Mouse (Mus musculus): Measurements from ENCODE around the gene Sept11. TPM values are rescaled to one million over a fixed set of nuclear protein-coding genes. Genes with fewer than 3 reads are reported as not detected.

The Sept11 gene
- polyA plus RNA-seq, 1 experiment from 2014 or later, result 157 TPM

GRCm38 (mm10) chr5:93117648-93118047 is 24.4 kb downstream of the Sept11 start:
- no peak for ATAC-seq (ENCODE audit: low read depth)
- Histone ChIP-seq H3K4me2 (ENCODE audit: low read depth, low read length) (no peak overlapping the region), H3K9ac (ENCODE audit: low read length) (no peak overlapping the region), H3K27ac (ENCODE audit: low read length) (no peak overlapping the region), H3K36me3 (ENCODE audit: control insufficient read depth, insufficient read depth, low read length) (no peaks in the 10 kb centered on the region), H3K4me1 (replicated peaks; ENCODE audit: control insufficient read depth, insufficient read depth, low read length) (peaks cover 22% of the 10 kb centered on the region), H3K4me3 (ENCODE audit: low read length) (no peak overlapping the region), H3K9me3 (ENCODE audit: control insufficient read depth, low read length) (no peaks in the 10 kb centered on the region), H3K27me3 (ENCODE audit: control insufficient read depth, insufficient read depth, low read depth, low read length) (no peaks in the 10 kb centered on the region)
- WGBS, result 89% methylated on average over 8 of the region's 8 CpGs

- Histone ChIP-seq H3K27me3 (ENCODE audit: control insufficient read depth, insufficient read depth, low read depth, low read length) (no peaks in the 10 kb centered on the region), H3K9ac (ENCODE audit: low read length) (no peak overlapping the region), H3K4me3 (ENCODE audit: low read length) (no peak overlapping the region), H3K9me3 (ENCODE audit: control insufficient read depth, low read length) (no peaks in the 10 kb centered on the region), H3K4me1 (replicated peaks; ENCODE audit: control insufficient read depth, insufficient read depth, low read length) (peaks cover 27% of the 10 kb centered on the region), H3K36me3 (ENCODE audit: control insufficient read depth, insufficient read depth, low read length) (no peaks in the 10 kb centered on the region), H3K4me2 (ENCODE audit: low read depth, low read length) (no peak overlapping the region), H3K27ac (ENCODE audit: low read length) (no peak overlapping the region)
- WGBS, result 63% methylated on average over 8 of the region's 8 CpGs
- ATAC-seq (ENCODE audit: low read depth), result peak; percentile 58; the same call in 1 of the 2 replicates
Measured at GRCm38 (mm10) chr5:93121660-93122059, 28.4 kb downstream of the Sept11 start.

DNA sequence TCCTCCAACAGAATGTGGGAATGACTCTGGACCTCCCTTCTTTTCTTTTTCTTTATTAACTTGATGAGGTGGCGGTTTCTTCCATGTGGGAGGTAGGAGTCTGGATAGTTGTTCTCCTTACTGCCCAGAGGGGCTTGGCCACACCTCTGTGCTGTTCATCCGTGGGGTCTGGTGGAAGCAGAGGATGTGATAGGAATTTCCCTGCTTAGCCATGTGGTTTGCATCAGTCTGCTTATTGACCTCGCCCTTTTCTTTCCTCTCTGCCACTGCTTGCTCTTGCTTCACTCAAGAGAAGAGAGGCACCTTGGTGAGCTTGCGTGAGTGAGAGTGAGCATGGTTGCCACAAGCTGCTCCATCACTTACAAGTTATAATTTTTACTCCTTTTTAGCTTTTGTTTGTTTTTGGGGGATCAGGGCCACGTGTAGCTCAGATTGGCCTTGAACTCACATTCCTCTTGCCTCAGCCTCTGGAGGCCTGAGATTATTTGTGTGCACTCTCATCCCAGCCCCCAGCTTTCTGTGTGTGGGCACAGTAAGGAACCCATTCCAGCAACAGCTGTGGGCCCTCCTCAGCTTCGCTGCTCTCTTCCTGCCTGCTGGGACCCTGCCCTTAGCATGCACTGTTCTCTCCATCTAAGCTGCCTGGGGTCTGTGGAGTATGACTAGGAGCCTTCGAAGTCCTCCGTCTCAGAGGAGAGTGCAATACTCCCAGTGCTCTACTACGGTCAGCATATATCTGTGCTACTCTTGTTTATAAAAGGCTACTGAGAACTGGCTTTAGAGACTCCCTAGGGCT is 31.0 kb downstream of the Sept11 start:
- Histone ChIP-seq H3K36me3 (ENCODE audit: control insufficient read depth, insufficient read depth, low read length) (no peaks in the 10 kb centered on the region), H3K27ac (ENCODE audit: low read length) (no peak overlapping the region), H3K9me3 (ENCODE audit: control insufficient read depth, low read length) (no peaks in the 10 kb centered on the region), H3K4me1 (replicated peaks; ENCODE audit: control insufficient read depth, insufficient read depth, low read length) (peaks cover 53% of the 10 kb centered on the region), H3K9ac (ENCODE audit: low read length) (no peak overlapping the region), H3K4me2 (ENCODE audit: low read depth, low read length) (no peak overlapping the region), H3K4me3 (ENCODE audit: low read length) (no peak overlapping the region), H3K27me3 (ENCODE audit: control insufficient read depth, insufficient read depth, low read depth, low read length) (no peaks in the 10 kb centered on the region)
- peak; percentile 39; the same call in 1 of the 2 replicates for ATAC-seq (ENCODE audit: low read depth)
- 49% methylated on average over 9 of the region's 9 CpGs for WGBS

DNA sequence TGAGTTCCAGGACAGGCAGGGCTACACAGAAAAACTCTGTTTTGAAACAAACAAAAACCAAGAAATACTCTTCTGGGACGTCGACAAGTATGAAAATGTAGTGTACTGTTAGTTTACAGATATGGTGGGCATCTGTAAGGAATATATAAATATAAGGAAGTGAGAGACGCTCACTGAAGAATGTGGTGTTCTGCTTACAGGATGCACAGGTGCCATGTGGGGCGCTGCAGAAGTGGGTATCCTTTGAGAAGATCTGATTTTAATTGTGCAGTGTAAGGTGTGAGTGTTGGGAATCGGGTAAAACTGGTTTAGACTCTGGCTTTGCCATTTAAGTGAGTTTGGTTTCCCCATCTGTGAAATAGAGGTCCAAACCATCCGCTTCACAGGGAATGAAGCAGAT is 32.1 kb downstream of the Sept11 start:
- H3K4me3 ChIP-seq (ENCODE audit: low read length), result no peak overlapping the region
- peaks cover 64% of the 10 kb centered on the region for H3K4me1 ChIP-seq (replicated peaks; ENCODE audit: control insufficient read depth, insufficient read depth, low read length)
- no peak for ATAC-seq (ENCODE audit: low read depth)
- no peaks in the 10 kb centered on the region for H3K36me3 ChIP-seq (ENCODE audit: control insufficient read depth, insufficient read depth, low read length)
- H3K27me3 ChIP-seq (ENCODE audit: control insufficient read depth, insufficient read depth, low read depth, low read length), result no peaks in the 10 kb centered on the region
- no peak overlapping the region for H3K9ac ChIP-seq (ENCODE audit: low read length)
- WGBS, result 84% methylated on average over 6 of the region's 6 CpGs
- H3K27ac ChIP-seq (ENCODE audit: low read length), result no peak overlapping the region
- H3K9me3 ChIP-seq (ENCODE audit: control insufficient read depth, low read length), result no peaks in the 10 kb centered on the region
- no peak overlapping the region for H3K4me2 ChIP-seq (ENCODE audit: low read depth, low read length)

GRCm38 (mm10) chr5:93126222-93126929 is 33.1 kb downstream of the Sept11 start:
- H3K9ac ChIP-seq (ENCODE audit: low read length), result no peak overlapping the region
- peaks cover 66% of the 10 kb centered on the region for H3K4me1 ChIP-seq (replicated peaks; ENCODE audit: control insufficient read depth, insufficient read depth, low read length)
- ATAC-seq (ENCODE audit: low read depth), result no peak
- no peaks in the 10 kb centered on the region for H3K9me3 ChIP-seq (ENCODE audit: control insufficient read depth, low read length)
- H3K4me3 ChIP-seq (ENCODE audit: low read length), result no peak overlapping the region
- H3K4me2 ChIP-seq (ENCODE audit: low read depth, low read length), result no peak overlapping the region
- H3K36me3 ChIP-seq (ENCODE audit: control insufficient read depth, insufficient read depth, low read length), result no peaks in the 10 kb centered on the region
- no peaks in the 10 kb centered on the region for H3K27me3 ChIP-seq (ENCODE audit: control insufficient read depth, insufficient read depth, low read depth, low read length)
- 59% methylated on average over 12 of the region's 12 CpGs for WGBS
- no peak overlapping the region for H3K27ac ChIP-seq (ENCODE audit: low read length)

GRCm38 (mm10) chr5:93126930-93127562 is 33.8 kb downstream of the Sept11 start:
- no peak overlapping the region for H3K4me3 ChIP-seq (ENCODE audit: low read length)
- H3K27ac ChIP-seq (ENCODE audit: low read length), result peak overlapping the region; percentile 28; the same call in 1 of the 2 replicates
- no peaks in the 10 kb centered on the region for H3K36me3 ChIP-seq (ENCODE audit: control insufficient read depth, insufficient read depth, low read length)
- peaks cover 73% of the 10 kb centered on the region for H3K4me1 ChIP-seq (replicated peaks; ENCODE audit: control insufficient read depth, insufficient read depth, low read length)
- no peak for ATAC-seq (ENCODE audit: low read depth)
- no peak overlapping the region for H3K4me2 ChIP-seq (ENCODE audit: low read depth, low read length)
- no peaks in the 10 kb centered on the region for H3K27me3 ChIP-seq (ENCODE audit: control insufficient read depth, insufficient read depth, low read depth, low read length)
- no peak overlapping the region for H3K9ac ChIP-seq (ENCODE audit: low read length)
- 67% methylated on average over 4 of the region's 4 CpGs for WGBS
- H3K9me3 ChIP-seq (ENCODE audit: control insufficient read depth, low read length), result no peaks in the 10 kb centered on the region

DNA sequence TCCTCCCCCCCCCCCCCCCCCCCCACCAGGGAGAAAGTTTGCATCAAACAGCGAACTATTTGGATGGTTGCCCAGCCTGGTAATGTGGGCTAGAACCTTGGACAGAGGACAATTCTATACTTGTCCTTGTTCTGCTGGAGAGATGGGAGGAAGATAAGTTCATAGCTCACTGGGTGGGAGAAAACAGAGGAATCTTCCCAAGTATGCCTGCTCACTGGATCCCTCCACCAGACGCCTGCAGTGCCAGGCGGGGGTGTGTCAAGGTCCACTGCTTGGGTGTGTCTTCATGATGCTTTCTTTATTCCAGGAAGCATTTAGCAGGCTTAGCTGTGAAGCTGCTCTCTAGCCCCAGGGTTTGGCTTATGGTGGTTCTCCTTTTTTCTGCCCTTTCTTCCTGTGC is 34.5 kb downstream of the Sept11 start:
- 18% methylated on average over 3 of the region's 3 CpGs for WGBS
- Histone ChIP-seq H3K9ac (ENCODE audit: low read length) (no peak overlapping the region; the same call in 1 of the 2 replicates), H3K27ac (ENCODE audit: low read length) (peak overlapping the region; percentile 62; the same call in 1 of the 2 replicates), H3K4me1 (replicated peaks; ENCODE audit: control insufficient read depth, insufficient read depth, low read length) (peaks cover 77% of the 10 kb centered on the region), H3K4me3 (ENCODE audit: low read length) (no peak overlapping the region), H3K9me3 (ENCODE audit: control insufficient read depth, low read length) (no peaks in the 10 kb centered on the region), H3K4me2 (ENCODE audit: low read depth, low read length) (no peak overlapping the region), H3K27me3 (ENCODE audit: control insufficient read depth, insufficient read depth, low read depth, low read length) (no peaks in the 10 kb centered on the region), H3K36me3 (ENCODE audit: control insufficient read depth, insufficient read depth, low read length) (no peaks in the 10 kb centered on the region)
- peak; percentile 18; the same call in 1 of the 2 replicates for ATAC-seq (ENCODE audit: low read depth)

DNA sequence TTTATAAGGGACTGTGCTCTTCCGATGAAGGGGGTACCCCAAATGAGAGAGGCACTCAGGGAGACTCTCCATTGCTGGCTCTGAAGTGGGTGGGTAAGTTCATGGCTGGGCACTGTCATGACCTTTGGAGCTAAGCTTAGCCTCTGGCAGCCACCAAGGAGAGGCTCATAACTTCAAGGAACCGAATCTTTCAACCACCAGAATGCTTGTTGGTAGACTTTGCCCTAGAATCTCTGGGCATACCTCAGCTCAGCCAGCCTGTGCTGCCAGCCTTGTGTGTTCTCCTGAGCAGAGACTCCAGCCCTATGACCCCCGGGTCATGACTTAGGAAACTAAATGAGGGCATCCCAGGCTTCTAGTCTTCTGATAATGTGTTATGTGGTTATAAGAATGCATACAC is 35.5 kb downstream of the Sept11 start:
- Histone ChIP-seq H3K9ac (ENCODE audit: low read length) (no peak overlapping the region), H3K9me3 (ENCODE audit: control insufficient read depth, low read length) (no peaks in the 10 kb centered on the region), H3K27me3 (ENCODE audit: control insufficient read depth, insufficient read depth, low read depth, low read length) (no peaks in the 10 kb centered on the region), H3K4me3 (ENCODE audit: low read length) (no peak overlapping the region), H3K4me1 (replicated peaks; ENCODE audit: control insufficient read depth, insufficient read depth, low read length) (peaks cover 81% of the 10 kb centered on the region), H3K36me3 (ENCODE audit: control insufficient read depth, insufficient read depth, low read length) (no peaks in the 10 kb centered on the region), H3K4me2 (ENCODE audit: low read depth, low read length) (no peak overlapping the region), H3K27ac (ENCODE audit: low read length) (no peak overlapping the region)
- 79% methylated on average over 3 of the region's 3 CpGs for WGBS
- ATAC-seq (ENCODE audit: low read depth), result no peak

DNA sequence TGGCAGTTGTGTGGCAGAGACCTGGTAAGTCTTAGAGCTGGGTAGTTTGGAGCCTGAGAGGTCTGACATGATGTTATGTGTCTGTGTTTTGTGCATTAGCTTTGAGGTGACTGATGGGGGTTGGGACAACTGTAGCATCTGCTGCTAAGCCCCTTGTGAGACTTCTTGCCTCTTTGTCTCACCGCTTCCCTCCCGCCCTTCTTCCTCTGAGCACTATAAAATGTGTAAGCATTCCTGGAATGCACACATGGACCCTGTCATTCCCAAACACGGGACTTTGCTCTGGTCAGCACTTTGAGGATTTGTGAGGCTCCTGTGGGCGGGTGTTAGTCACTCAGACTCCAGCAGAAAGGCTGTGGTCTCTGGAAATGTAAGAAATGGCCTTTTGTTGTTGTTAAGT is 36.7 kb downstream of the Sept11 start:
- H3K4me3 ChIP-seq (ENCODE audit: low read length), result no peak overlapping the region
- H3K36me3 ChIP-seq (ENCODE audit: control insufficient read depth, insufficient read depth, low read length), result no peaks in the 10 kb centered on the region
- no peak overlapping the region for H3K4me2 ChIP-seq (ENCODE audit: low read depth, low read length)
- no peaks in the 10 kb centered on the region for H3K27me3 ChIP-seq (ENCODE audit: control insufficient read depth, insufficient read depth, low read depth, low read length)
- no peaks in the 10 kb centered on the region for H3K9me3 ChIP-seq (ENCODE audit: control insufficient read depth, low read length)
- WGBS, result 7% methylated on average over 4 of the region's 4 CpGs
- H3K4me1 ChIP-seq (replicated peaks; ENCODE audit: control insufficient read depth, insufficient read depth, low read length), result peaks cover 76% of the 10 kb centered on the region
- peak; percentile 87 for ATAC-seq (ENCODE audit: low read depth)
- H3K9ac ChIP-seq (ENCODE audit: low read length), result peak overlapping the region; percentile 29; the same call in 1 of the 2 replicates
- H3K27ac ChIP-seq (ENCODE audit: low read length), result peak overlapping the region; percentile 90
